Mouse (Mus musculus) G1E (cell line): ENCODE results near the gene Kcnip1.

ENCODE experiments used
- CTCF ChIP-seq: IDR thresholded peaks from 2 replicates; pipeline ENCODE4 v1.5.1; 2012; ENCODE audit warnings: low read depth, low read length, inconsistent platforms, mixed read lengths
- GATA1 ChIP-seq: IDR thresholded peaks from 2 replicates; pipeline ENCODE4 v1.6.1; 2012; ENCODE audit warnings: borderline replicate concordance, low read length, inconsistent platforms, mixed read lengths
- GATA2 ChIP-seq: IDR thresholded peaks from 2 replicates; pipeline ENCODE4 v1.6.1; 2012; ENCODE audit warnings: low read depth, low read length, inconsistent platforms, borderline replicate concordance
- POLR2AphosphoS5 ChIP-seq: IDR thresholded peaks from 2 replicates; pipeline ENCODE4 v1.6.1; 2012; ENCODE audit warnings: low read depth, low read length, inconsistent platforms; ENCODE audit not compliant: insufficient replicate concordance
- TAL1 ChIP-seq: conservative IDR thresholded peaks from 2 replicates; pipeline ENCODE4 v1.6.1; 2012; ENCODE audit warnings: low read depth, low read length, inconsistent platforms, mixed read lengths

DNA sequence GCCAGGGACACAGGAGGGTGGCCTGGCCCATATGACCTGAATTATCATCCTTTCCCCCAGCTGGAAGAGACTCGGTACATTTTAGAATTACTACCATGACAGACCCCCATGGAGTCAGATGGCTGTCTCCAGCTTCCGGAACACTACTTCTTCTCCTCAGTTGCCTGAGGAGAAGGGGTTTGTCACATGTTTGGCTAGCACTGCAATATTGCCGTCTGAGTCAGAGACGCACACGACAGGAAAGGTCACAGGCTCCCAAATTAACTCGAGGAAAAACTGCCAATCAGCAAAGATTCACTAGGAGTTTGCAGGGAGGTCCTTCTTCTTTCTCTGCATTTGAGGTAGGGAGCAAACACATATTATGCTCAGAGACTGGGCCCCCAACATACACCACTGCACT lies 168.2 kb downstream of the Kcnip1 start:
- TF ChIP-seq GATA1 (no peak), CTCF (no peak), GATA2 (no peak), POLR2AphosphoS5 (no peak), TAL1 (no peak)
